Mouse (Mus musculus): Measurements from ENCODE around the gene Papss1. TPM values are rescaled to one million over a fixed set of nuclear protein-coding genes. Genes with fewer than 3 reads are reported as not detected.

Gene Papss1
- total and polyA plus RNA-seq, 2 experiments, result 5.6 to 6.5 TPM

DNA sequence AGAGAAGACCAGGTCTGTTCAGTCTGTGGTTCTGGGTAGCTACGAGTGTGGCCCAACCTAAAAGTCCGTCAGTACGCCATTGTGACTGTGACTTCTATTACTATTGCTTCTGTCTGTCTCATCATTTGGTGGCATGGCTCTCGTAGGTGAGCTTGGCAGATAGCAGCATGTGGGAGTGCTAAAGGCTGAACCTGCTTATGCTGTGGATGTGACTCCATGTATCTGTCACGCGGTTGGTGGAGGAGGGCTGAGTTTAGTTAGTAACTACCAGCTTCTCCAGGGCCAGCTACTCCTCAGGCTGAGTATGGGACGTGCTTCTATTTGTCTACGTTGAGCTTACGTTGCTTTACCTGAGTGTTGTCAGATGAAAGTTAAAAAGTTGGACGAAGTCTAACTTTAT, 23.4 kb downstream of the Papss1 start:
- Histone ChIP-seq H3K4me1 (ENCODE audit: control insufficient read depth, insufficient read depth, low read length) (no peaks in the 10 kb centered on the region), H3K4me3 (ENCODE audit: insufficient read depth, low read depth, low read length) (no peak overlapping the region), H3K27me3 (ENCODE audit: control insufficient read depth, insufficient read depth, low read length) (no peaks in the 10 kb centered on the region), H3K36me3 (ENCODE audit: control insufficient read depth, insufficient read depth, low read length) (no peaks in the 10 kb centered on the region; the same call in 1 of the 2 replicates), H3K79me2 (ENCODE audit: control insufficient read depth, insufficient read depth, low read length) (no peaks in the 10 kb centered on the region), H3K9ac (ENCODE audit: low read depth, low read length) (no peak overlapping the region), H3K27ac (replicated peaks; ENCODE audit: insufficient read depth, low read depth, low read length) (no peak overlapping the region)
- DNase-seq (ENCODE audit: extremely low read depth, low read depth, low spot score), result no peak
- no peak for TF ChIP-seq POLR2A (IDR thresholded peaks at IDR 0.05; ENCODE audit: extremely low read depth, insufficient read depth, low read length)
- TF ChIP-seq CTCF (IDR thresholded peaks at IDR 0.05; ENCODE audit: low read depth, low read length), result no peak
- 94% methylated on average over 10 of the region's 10 CpGs for WGBS

GRCm38 (mm10) chr3:131593143-131593798, 28.7 kb downstream of the Papss1 start:
- Histone ChIP-seq H3K79me2 (ENCODE audit: control insufficient read depth, insufficient read depth, low read length) (no peaks in the 10 kb centered on the region), H3K27ac (replicated peaks; ENCODE audit: insufficient read depth, low read depth, low read length) (no peak overlapping the region), H3K9ac (ENCODE audit: low read depth, low read length) (no peak overlapping the region), H3K4me3 (ENCODE audit: insufficient read depth, low read depth, low read length) (no peak overlapping the region), H3K27me3 (ENCODE audit: control insufficient read depth, insufficient read depth, low read length) (no peaks in the 10 kb centered on the region), H3K4me1 (ENCODE audit: control insufficient read depth, insufficient read depth, low read length) (no peaks in the 10 kb centered on the region), H3K36me3 (ENCODE audit: control insufficient read depth, insufficient read depth, low read length) (no peaks in the 10 kb centered on the region)
- TF ChIP-seq CTCF (IDR thresholded peaks at IDR 0.05; ENCODE audit: low read depth, low read length), result no peak
- no peak for TF ChIP-seq POLR2A (IDR thresholded peaks at IDR 0.05; ENCODE audit: extremely low read depth, insufficient read depth, low read length)
- WGBS, result 91% methylated on average over 15 of the region's 15 CpGs
- DNase-seq (ENCODE audit: extremely low read depth, low read depth, low spot score), result peak; percentile 9

DNA sequence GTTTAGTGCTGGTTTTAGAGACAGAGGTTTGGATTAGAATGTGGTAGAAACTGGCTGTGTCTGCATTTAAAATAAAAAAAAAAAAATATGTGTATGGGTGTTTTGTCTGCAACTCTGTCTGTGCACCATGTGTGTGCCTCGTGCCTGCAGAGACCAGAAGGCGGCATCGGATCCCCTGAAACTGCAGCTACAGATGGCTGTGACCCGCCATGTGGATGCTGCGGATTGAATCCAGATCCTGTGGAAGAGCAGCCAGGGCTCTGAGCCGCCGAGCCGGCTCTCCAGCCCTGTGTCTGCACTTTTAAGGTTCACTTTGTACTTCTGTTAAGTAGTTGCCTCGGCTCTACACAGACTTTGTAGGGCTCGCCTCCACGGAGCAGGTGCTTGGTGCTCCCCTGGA, 29.8 kb downstream of the Papss1 start:
- no peak for DNase-seq (ENCODE audit: extremely low read depth, low read depth, low spot score)
- no peak overlapping the region for H3K9ac ChIP-seq (ENCODE audit: low read depth, low read length)
- TF ChIP-seq POLR2A (IDR thresholded peaks at IDR 0.05; ENCODE audit: extremely low read depth, insufficient read depth, low read length), result no peak
- no peak for TF ChIP-seq CTCF (IDR thresholded peaks at IDR 0.05; ENCODE audit: low read depth, low read length)
- WGBS, result 97% methylated on average over 11 of the region's 11 CpGs
- no peak overlapping the region for H3K4me3 ChIP-seq (ENCODE audit: insufficient read depth, low read depth, low read length)
- no peaks in the 10 kb centered on the region for H3K36me3 ChIP-seq (ENCODE audit: control insufficient read depth, insufficient read depth, low read length)
- no peak overlapping the region for H3K27ac ChIP-seq (replicated peaks; ENCODE audit: insufficient read depth, low read depth, low read length)
- H3K4me1 ChIP-seq (ENCODE audit: control insufficient read depth, insufficient read depth, low read length), result no peaks in the 10 kb centered on the region
- no peaks in the 10 kb centered on the region for H3K79me2 ChIP-seq (ENCODE audit: control insufficient read depth, insufficient read depth, low read length)
- H3K27me3 ChIP-seq (ENCODE audit: control insufficient read depth, insufficient read depth, low read length), result no peaks in the 10 kb centered on the region

GRCm38 (mm10) chr3:131595546-131596245, 31.1 kb downstream of the Papss1 start:
- Histone ChIP-seq H3K36me3 (ENCODE audit: control insufficient read depth, insufficient read depth, low read length) (no peaks in the 10 kb centered on the region), H3K27ac (replicated peaks; ENCODE audit: insufficient read depth, low read depth, low read length) (no peak overlapping the region), H3K27me3 (ENCODE audit: control insufficient read depth, insufficient read depth, low read length) (no peaks in the 10 kb centered on the region), H3K79me2 (ENCODE audit: control insufficient read depth, insufficient read depth, low read length) (no peaks in the 10 kb centered on the region), H3K4me3 (ENCODE audit: insufficient read depth, low read depth, low read length) (no peak overlapping the region), H3K9ac (ENCODE audit: low read depth, low read length) (no peak overlapping the region), H3K4me1 (ENCODE audit: control insufficient read depth, insufficient read depth, low read length) (no peaks in the 10 kb centered on the region)
- no peak for DNase-seq (ENCODE audit: extremely low read depth, low read depth, low spot score)
- 87% methylated on average over 14 of the region's 14 CpGs for WGBS
- TF ChIP-seq CTCF (IDR thresholded peaks at IDR 0.05; ENCODE audit: low read depth, low read length) (no peak), POLR2A (IDR thresholded peaks at IDR 0.05; ENCODE audit: extremely low read depth, insufficient read depth, low read length) (no peak)

- Histone ChIP-seq H3K36me3 (ENCODE audit: control insufficient read depth, insufficient read depth, low read length) (no peaks in the 10 kb centered on the region; the same call in 1 of the 2 replicates), H3K9ac (ENCODE audit: low read depth, low read length) (no peak overlapping the region)
- no peak for TF ChIP-seq CTCF (IDR thresholded peaks at IDR 0.05; ENCODE audit: low read depth, low read length)
- no peak for TF ChIP-seq POLR2A (IDR thresholded peaks at IDR 0.05; ENCODE audit: extremely low read depth, insufficient read depth, low read length)
Observed at GRCm38 (mm10) chr3:131600726-131601125, 36.2 kb downstream of the Papss1 start.

GRCm38 (mm10) chr3:131601366-131601765, 36.8 kb downstream of the Papss1 start:
- Histone ChIP-seq H3K36me3 (ENCODE audit: control insufficient read depth, insufficient read depth, low read length) (no peaks in the 10 kb centered on the region; the same call in 1 of the 2 replicates), H3K9ac (ENCODE audit: low read depth, low read length) (no peak overlapping the region), H3K27ac (replicated peaks; ENCODE audit: insufficient read depth, low read depth, low read length) (no peak overlapping the region), H3K4me1 (ENCODE audit: control insufficient read depth, insufficient read depth, low read length) (no peaks in the 10 kb centered on the region), H3K27me3 (ENCODE audit: control insufficient read depth, insufficient read depth, low read length) (no peaks in the 10 kb centered on the region), H3K79me2 (ENCODE audit: control insufficient read depth, insufficient read depth, low read length) (no peaks in the 10 kb centered on the region), H3K4me3 (ENCODE audit: insufficient read depth, low read depth, low read length) (no peak overlapping the region)
- TF ChIP-seq CTCF (IDR thresholded peaks at IDR 0.05; ENCODE audit: low read depth, low read length), result no peak
- no peak for TF ChIP-seq POLR2A (IDR thresholded peaks at IDR 0.05; ENCODE audit: extremely low read depth, insufficient read depth, low read length)
- DNase-seq (ENCODE audit: extremely low read depth, low read depth, low spot score), result peak; percentile 19
- 94% methylated on average over 1 of the region's 1 CpGs for WGBS

More at GRCm38 (mm10) chr3:131600726-131601125, 36.2 kb downstream of the Papss1 start:
- no peak for DNase-seq (ENCODE audit: extremely low read depth, low read depth, low spot score)
- WGBS, result 94% methylated on average over 11 of the region's 11 CpGs
- no peak overlapping the region for H3K27ac ChIP-seq (replicated peaks; ENCODE audit: insufficient read depth, low read depth, low read length)
- H3K79me2 ChIP-seq (ENCODE audit: control insufficient read depth, insufficient read depth, low read length), result no peaks in the 10 kb centered on the region
- no peaks in the 10 kb centered on the region for H3K4me1 ChIP-seq (ENCODE audit: control insufficient read depth, insufficient read depth, low read length)
- H3K4me3 ChIP-seq (ENCODE audit: insufficient read depth, low read depth, low read length), result no peak overlapping the region
- H3K27me3 ChIP-seq (ENCODE audit: control insufficient read depth, insufficient read depth, low read length), result no peaks in the 10 kb centered on the region
